Mouse (Mus musculus): ENCODE data around the gene Itch. TPM values are rescaled to one million over a fixed set of nuclear protein-coding genes. Genes with fewer than 3 reads are reported as not detected.
"Not testable (repeated sequence)": the region's sequence is repeated elsewhere in the genome, so short reads cannot be mapped to it uniquely, and the experiment has no call there.

The Itch gene
- polyA plus RNA-seq, 1 experiment from 2014 or later: 37.1 TPM

- no peak for ATAC-seq (ENCODE audit: insufficient number of reproducible peaks, insufficient read depth, low FRiP score, low read depth)
- H3K4me2 ChIP-seq (ENCODE audit: low read length): no peak overlapping the region
- no peaks in the 10 kb centered on the region for H3K9me3 ChIP-seq (ENCODE audit: control insufficient read depth, low read length)
- no peaks in the 10 kb centered on the region for H3K27me3 ChIP-seq (ENCODE audit: control insufficient read depth, insufficient read depth, low read length)
- H3K36me3 ChIP-seq (ENCODE audit: control insufficient read depth, insufficient read depth, low read length): no peaks in the 10 kb centered on the region
- H3K4me3 ChIP-seq (ENCODE audit: control insufficient read depth in 1 of 2, insufficient read depth in 1 of 2, low read depth in 1 of 2, low read length in 2 of 2): no peak overlapping the region
- no peak overlapping the region for H3K9ac ChIP-seq (ENCODE audit: low read length)
- WGBS: 89% methylated on average over 9 of the region's 9 CpGs
- H3K27ac ChIP-seq (replicated peaks in 1 of 2; ENCODE audit: control insufficient read depth in 1 of 2, insufficient read depth in 1 of 2, low read depth in 2 of 2, low read length in 2 of 2): no peak overlapping the region
- peaks cover 6 to 11% of the 10 kb centered on the region in 2 experiments; a peak in 3 of 4 replicates for H3K4me1 ChIP-seq (ENCODE audit: control insufficient read depth in 2 of 2, insufficient read depth in 2 of 2, low read length in 2 of 2)
These were observed 34.5 kb upstream of the Itch start for GRCm38 (mm10) chr2:155098720-155099380.

GRCm38 (mm10) chr2:155099421-155099820 lies 33.9 kb upstream of the Itch start:
- ATAC-seq (ENCODE audit: insufficient number of reproducible peaks, insufficient read depth, low FRiP score, low read depth): no peak
- H3K4me3 ChIP-seq (ENCODE audit: control insufficient read depth in 1 of 2, insufficient read depth in 1 of 2, low read depth in 1 of 2, low read length in 2 of 2): no peak overlapping the region
- no peak overlapping the region; a peak in 1 of 4 replicates for H3K27ac ChIP-seq (replicated peaks in 1 of 2; ENCODE audit: control insufficient read depth in 1 of 2, insufficient read depth in 1 of 2, low read depth in 2 of 2, low read length in 2 of 2)
- H3K27me3 ChIP-seq (ENCODE audit: control insufficient read depth, insufficient read depth, low read length): no peaks in the 10 kb centered on the region
- H3K9ac ChIP-seq (ENCODE audit: low read length): no peak overlapping the region
- no peaks in the 10 kb centered on the region for H3K36me3 ChIP-seq (ENCODE audit: control insufficient read depth, insufficient read depth, low read length)
- H3K4me2 ChIP-seq (ENCODE audit: low read length): no peak overlapping the region
- 41% methylated on average over 7 of the region's 7 CpGs for WGBS
- H3K4me1 ChIP-seq (ENCODE audit: control insufficient read depth in 2 of 2, insufficient read depth in 2 of 2, low read length in 2 of 2): peaks cover 6 to 11% of the 10 kb centered on the region in 2 experiments; a peak in 3 of 4 replicates
- no peaks in the 10 kb centered on the region for H3K9me3 ChIP-seq (ENCODE audit: control insufficient read depth, low read length)

- H3K27ac ChIP-seq (replicated peaks in 1 of 2; ENCODE audit: control insufficient read depth in 1 of 2, insufficient read depth in 1 of 2, low read depth in 2 of 2, low read length in 2 of 2): no peak overlapping the region; a peak in 1 of 4 replicates
- no peaks in the 10 kb centered on the region for H3K36me3 ChIP-seq (ENCODE audit: control insufficient read depth, insufficient read depth, low read length)
- no peaks in the 10 kb centered on the region for H3K9me3 ChIP-seq (ENCODE audit: control insufficient read depth, low read length)
- H3K9ac ChIP-seq (ENCODE audit: low read length): no peak overlapping the region
- H3K4me2 ChIP-seq (ENCODE audit: low read length): no peak overlapping the region
- no peaks in the 10 kb centered on the region for H3K27me3 ChIP-seq (ENCODE audit: control insufficient read depth, insufficient read depth, low read length)
- H3K4me1 ChIP-seq (ENCODE audit: control insufficient read depth in 2 of 2, insufficient read depth in 2 of 2, low read length in 2 of 2): peaks cover 6 to 11% of the 10 kb centered on the region in 2 experiments; a peak in 3 of 4 replicates
- 58% methylated on average over 14 of the region's 14 CpGs for WGBS
- no peak for ATAC-seq (ENCODE audit: insufficient number of reproducible peaks, insufficient read depth, low FRiP score, low read depth)
- H3K4me3 ChIP-seq (ENCODE audit: control insufficient read depth in 1 of 2, insufficient read depth in 1 of 2, low read depth in 1 of 2, low read length in 2 of 2): no peak overlapping the region
These were observed 33.1 kb upstream of the Itch start for GRCm38 (mm10) chr2:155099994-155100795.

GRCm38 (mm10) chr2:155100796-155101259 lies 32.5 kb upstream of the Itch start:
- 78% methylated on average over 3 of the region's 3 CpGs for WGBS
- Histone ChIP-seq H3K27me3 (ENCODE audit: control insufficient read depth, insufficient read depth, low read length) (no peaks in the 10 kb centered on the region), H3K4me1 (ENCODE audit: control insufficient read depth in 2 of 2, insufficient read depth in 2 of 2, low read length in 2 of 2) (peaks cover 6 to 11% of the 10 kb centered on the region in 2 experiments; a peak in 3 of 4 replicates), H3K4me3 (ENCODE audit: control insufficient read depth in 1 of 2, insufficient read depth in 1 of 2, low read depth in 1 of 2, low read length in 2 of 2) (no peak overlapping the region), H3K36me3 (ENCODE audit: control insufficient read depth, insufficient read depth, low read length) (no peaks in the 10 kb centered on the region), H3K27ac (replicated peaks in 1 of 2; ENCODE audit: control insufficient read depth in 1 of 2, insufficient read depth in 1 of 2, low read depth in 2 of 2, low read length in 2 of 2) (no peak overlapping the region), H3K9me3 (ENCODE audit: control insufficient read depth, low read length) (no peaks in the 10 kb centered on the region), H3K9ac (ENCODE audit: low read length) (no peak overlapping the region), H3K4me2 (ENCODE audit: low read length) (no peak overlapping the region)
- no peak for ATAC-seq (ENCODE audit: insufficient number of reproducible peaks, insufficient read depth, low FRiP score, low read depth)

GRCm38 (mm10) chr2:155101761-155102181 lies 31.5 kb upstream of the Itch start:
- Histone ChIP-seq H3K4me1 (ENCODE audit: control insufficient read depth in 2 of 2, insufficient read depth in 2 of 2, low read length in 2 of 2) (peaks cover 6 to 11% of the 10 kb centered on the region in 2 experiments; a peak in 3 of 4 replicates), H3K36me3 (ENCODE audit: control insufficient read depth, insufficient read depth, low read length) (no peaks in the 10 kb centered on the region), H3K4me3 (ENCODE audit: control insufficient read depth in 1 of 2, insufficient read depth in 1 of 2, low read depth in 1 of 2, low read length in 2 of 2) (no peak overlapping the region), H3K27me3 (ENCODE audit: control insufficient read depth, insufficient read depth, low read length) (no peaks in the 10 kb centered on the region), H3K27ac (replicated peaks in 1 of 2; ENCODE audit: control insufficient read depth in 1 of 2, insufficient read depth in 1 of 2, low read depth in 2 of 2, low read length in 2 of 2) (no peak overlapping the region), H3K9me3 (ENCODE audit: control insufficient read depth, low read length) (no peaks in the 10 kb centered on the region), H3K9ac (ENCODE audit: low read length) (no peak overlapping the region), H3K4me2 (ENCODE audit: low read length) (no peak overlapping the region)
- WGBS: 59% methylated on average over 6 of the region's 6 CpGs
- ATAC-seq (ENCODE audit: insufficient number of reproducible peaks, insufficient read depth, low FRiP score, low read depth): no peak

GRCm38 (mm10) chr2:155103607-155104006 lies 29.7 kb upstream of the Itch start:
- Histone ChIP-seq H3K36me3 (ENCODE audit: control insufficient read depth, insufficient read depth, low read length) (no peaks in the 10 kb centered on the region), H3K27me3 (ENCODE audit: control insufficient read depth, insufficient read depth, low read length) (no peaks in the 10 kb centered on the region), H3K4me3 (ENCODE audit: control insufficient read depth in 1 of 2, insufficient read depth in 1 of 2, low read depth in 1 of 2, low read length in 2 of 2) (no peak overlapping the region), H3K9ac (ENCODE audit: low read length) (no peak overlapping the region), H3K27ac (replicated peaks in 1 of 2; ENCODE audit: control insufficient read depth in 1 of 2, insufficient read depth in 1 of 2, low read depth in 2 of 2, low read length in 2 of 2) (no peak overlapping the region), H3K4me2 (ENCODE audit: low read length) (no peak overlapping the region), H3K9me3 (ENCODE audit: control insufficient read depth, low read length) (no peaks in the 10 kb centered on the region), H3K4me1 (ENCODE audit: control insufficient read depth in 2 of 2, insufficient read depth in 2 of 2, low read length in 2 of 2) (peaks cover 6 to 11% of the 10 kb centered on the region in 2 experiments; a peak in 3 of 4 replicates)
- WGBS: 61% methylated on average over 6 of the region's 6 CpGs
- no peak for ATAC-seq (ENCODE audit: insufficient number of reproducible peaks, insufficient read depth, low FRiP score, low read depth)

- H3K4me1 ChIP-seq (ENCODE audit: control insufficient read depth in 2 of 2, insufficient read depth in 2 of 2, low read length in 2 of 2); H3K9me3 ChIP-seq (ENCODE audit: control insufficient read depth, low read length); H3K27ac ChIP-seq (replicated peaks in 1 of 2; ENCODE audit: control insufficient read depth in 1 of 2, insufficient read depth in 1 of 2, low read depth in 2 of 2, low read length in 2 of 2); H3K36me3 ChIP-seq (ENCODE audit: control insufficient read depth, insufficient read depth, low read length); H3K9ac ChIP-seq (ENCODE audit: low read length); H3K4me3 ChIP-seq (ENCODE audit: control insufficient read depth in 1 of 2, insufficient read depth in 1 of 2, low read depth in 1 of 2, low read length in 2 of 2); H3K4me2 ChIP-seq (ENCODE audit: low read length); H3K27me3 ChIP-seq (ENCODE audit: control insufficient read depth, insufficient read depth, low read length); ATAC-seq (ENCODE audit: insufficient number of reproducible peaks, insufficient read depth, low FRiP score, low read depth): not testable (repeated sequence)
- WGBS: 76% methylated on average over 9 of the region's 9 CpGs
These were observed 26.0 kb upstream of the Itch start for GRCm38 (mm10) chr2:155107276-155107675.
